ENCODE assay signal across 12 mouse cellular contexts in the genomic region with DNA sequence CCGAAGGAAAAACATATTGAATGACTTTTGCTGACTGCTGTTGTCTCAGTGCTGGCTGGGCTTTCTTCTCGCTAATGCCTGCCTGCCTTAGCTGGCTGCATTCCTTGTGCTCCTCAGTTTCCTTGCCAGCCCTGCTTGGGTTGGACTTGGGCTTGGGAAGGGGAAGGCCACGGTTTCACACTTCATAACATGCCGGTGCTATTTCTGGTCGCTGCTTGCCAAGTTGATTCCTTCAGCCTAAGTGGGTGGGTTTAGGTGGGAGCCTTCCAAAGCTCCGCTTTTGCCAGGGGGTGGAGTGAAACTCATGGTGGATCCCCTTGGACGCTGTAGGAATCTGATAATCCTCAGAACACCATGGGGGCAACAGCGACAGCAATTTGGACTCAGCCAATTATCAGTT. TPM values are rescaled to one million over a fixed set of nuclear protein-coding genes. Genes with fewer than 3 reads are reported as not detected.
DNase-seq lines count a peak whose midpoint lies in the region; ATAC-seq lines count a peak whose summit lies in the region.
"Had no signal": no experiment of that assay in that cellular context is flagged by ENCODE, and none has a peak within 500 bp of the region (broad histone marks: within the 10 kb centered on the region; RNA-seq: fewer than 3 reads in every experiment).

No protein-coding gene starts in this region.

- peak overlapping the region; percentile 10; the same call in 1 of the 2 replicates for H3K4me2 ChIP-seq in limb, embryonic 12.5 days
- H3K4me2 ChIP-seq in midbrain, embryonic 15.5 days, result peak overlapping the region; percentile 28; the same call in 1 of the 2 replicates
- H3K4me2 ChIP-seq: kidney, embryonic 15.5 days; limb, embryonic 15.5 days had no signal

- no peak overlapping the region for H3K4me3 ChIP-seq in limb, embryonic 12.5 days (replicated peaks)
- H3K4me3 ChIP-seq in limb, embryonic 10.5 days, result no peak overlapping the region
- no peak overlapping the region for H3K4me3 ChIP-seq in midbrain, embryonic 15.5 days
- H3K4me3 ChIP-seq: kidney, embryonic 15.5 days; limb, embryonic 15.5 days; myocyte had no signal

- H3K36me3 ChIP-seq in limb, embryonic 12.5 days, result no peaks in the 10 kb centered on the region; the same call in 1 of the 2 replicates
- H3K36me3 ChIP-seq in limb, embryonic 10.5 days, result peaks cover 11% of the 10 kb centered on the region
- no peaks in the 10 kb centered on the region for H3K36me3 ChIP-seq in midbrain, embryonic 15.5 days (replicated peaks)
- H3K36me3 ChIP-seq: kidney, embryonic 15.5 days; limb, embryonic 15.5 days had no signal

- no peak overlapping the region for H3K9ac ChIP-seq in limb, embryonic 12.5 days (replicated peaks)
- no peak overlapping the region for H3K9ac ChIP-seq in midbrain, embryonic 15.5 days
- H3K9ac ChIP-seq: kidney, embryonic 15.5 days; limb, embryonic 15.5 days had no signal

- H3K27ac ChIP-seq in limb, embryonic 12.5 days, result no peak overlapping the region
- no peak overlapping the region for H3K27ac ChIP-seq in limb, embryonic 10.5 days
- no peak overlapping the region for H3K27ac ChIP-seq in midbrain, embryonic 15.5 days
- H3K27ac ChIP-seq: kidney, embryonic 15.5 days; limb, embryonic 15.5 days had no signal

- DNase-seq in limb, embryonic 10.5 days (ENCODE audit: low spot score), result no peak
- peak; percentile 65 for DNase-seq in gastrocnemius, postnatal 25 days
- peak; percentile 16 to 18 for DNase-seq in heart, postnatal 10 days
- DNase-seq in left cerebral cortex, postnatal 14 days (ENCODE audit: low spot score in 2 of 2), result no peak
- DNase-seq in layer of hippocampus, adult 8-10 months (ENCODE audit: low spot score in 2 of 2), result no peak
- DNase-seq: adrenal gland, postnatal 25 days; cerebellum, postnatal 36 days had no signal

- intact Hi-C loops in heart, postnatal 10 days (cut with DNase I), result loop anchor here (10.0 kb wide), 1 partner anchor 512 kb away; no protein-coding TSS in a partner anchor
- intact Hi-C loops in left cerebral cortex, postnatal 14 days (cut with DNase I), result no loop called here

- H3K4me1 ChIP-seq in limb, embryonic 12.5 days (replicated peaks), result peaks cover 46% of the 10 kb centered on the region
- H3K4me1 ChIP-seq in limb, embryonic 10.5 days, result peaks cover 61% of the 10 kb centered on the region
- H3K4me1 ChIP-seq in midbrain, embryonic 15.5 days, result peaks cover 55% of the 10 kb centered on the region

- 40% methylated on average over 8 of the region's 8 CpGs for WGBS in limb, embryonic 12.5 days
- 62% methylated on average over 8 of the region's 8 CpGs for WGBS in limb, embryonic 10.5 days
- 37% methylated on average over 8 of the region's 8 CpGs for WGBS in midbrain, embryonic 15.5 days

- no peaks in the 10 kb centered on the region for H3K27me3 ChIP-seq in limb, embryonic 12.5 days
- no peaks in the 10 kb centered on the region for H3K27me3 ChIP-seq in limb, embryonic 10.5 days (ENCODE audit: low read depth, poor library complexity, severe bottlenecking)
- no peaks in the 10 kb centered on the region for H3K27me3 ChIP-seq in midbrain, embryonic 15.5 days (replicated peaks)
- H3K27me3 ChIP-seq: kidney, embryonic 15.5 days; limb, embryonic 15.5 days had no signal

- H3K9me3 ChIP-seq in limb, embryonic 12.5 days, result no peaks in the 10 kb centered on the region
- no peaks in the 10 kb centered on the region for H3K9me3 ChIP-seq in limb, embryonic 10.5 days (replicated peaks)
- H3K9me3 ChIP-seq in midbrain, embryonic 15.5 days, result no peaks in the 10 kb centered on the region
- H3K9me3 ChIP-seq: kidney, embryonic 15.5 days; limb, embryonic 15.5 days had no signal

- no peak for ATAC-seq in limb, embryonic 12.5 days (ENCODE audit: insufficient number of reproducible peaks, insufficient read depth, low FRiP score, low TSS enrichment, low read depth)
- ATAC-seq in midbrain, embryonic 15.5 days (replicated peaks), result no peak

RNA-seq across cellular contexts. Expression of gene Cachd1, which starts 5.9 kb away (rescaled TPM):
- polyA plus RNA-seq in limb, embryonic 12.5 days (2016; fragmentation: Nextera tagmentation; extraction: Ambion mirVana), result 39.7 and 42.3 TPM in 2 replicates
- 43.3 and 44.9 TPM in 2 replicates for polyA plus RNA-seq in limb, embryonic 10.5 days (2016; fragmentation: Nextera tagmentation; extraction: Ambion mirVana)
- total RNA-seq in gastrocnemius, postnatal 25 days (2021), result 1 to 10 TPM; 2.9 to 4.2 TPM
- total RNA-seq in heart, postnatal 10 days (2021), result 1 to 10 TPM; 5.5 to 8.5 TPM
- polyA plus RNA-seq in midbrain, embryonic 15.5 days (2015; fragmentation: Nextera tagmentation; extraction: Ambion mirVana), result 41.8 and 48.7 TPM in 2 replicates
- total RNA-seq in left cerebral cortex, postnatal 14 days (2021), result 10 to 100 TPM; 10.3 to 12.2 TPM
- total RNA-seq in layer of hippocampus, adult 8-10 months (2022), result 10 to 100 TPM; 25.4 to 33.6 (median 28.4) TPM

Comparison
In these comparisons a context has a peak if more than half of its experiments do, and no peak if none do; other contexts are left out.
1. DNase-seq: peak in gastrocnemius, postnatal 25 days (single experiment) and heart, postnatal 10 days (2 of 2); none in limb, embryonic 10.5 days (single experiment), left cerebral cortex, postnatal 14 days (0 of 2) and layer of hippocampus, adult 8-10 months (0 of 2).